Comparison of ENCODE assay signal across 8 mouse cellular contexts in the genomic region with DNA sequence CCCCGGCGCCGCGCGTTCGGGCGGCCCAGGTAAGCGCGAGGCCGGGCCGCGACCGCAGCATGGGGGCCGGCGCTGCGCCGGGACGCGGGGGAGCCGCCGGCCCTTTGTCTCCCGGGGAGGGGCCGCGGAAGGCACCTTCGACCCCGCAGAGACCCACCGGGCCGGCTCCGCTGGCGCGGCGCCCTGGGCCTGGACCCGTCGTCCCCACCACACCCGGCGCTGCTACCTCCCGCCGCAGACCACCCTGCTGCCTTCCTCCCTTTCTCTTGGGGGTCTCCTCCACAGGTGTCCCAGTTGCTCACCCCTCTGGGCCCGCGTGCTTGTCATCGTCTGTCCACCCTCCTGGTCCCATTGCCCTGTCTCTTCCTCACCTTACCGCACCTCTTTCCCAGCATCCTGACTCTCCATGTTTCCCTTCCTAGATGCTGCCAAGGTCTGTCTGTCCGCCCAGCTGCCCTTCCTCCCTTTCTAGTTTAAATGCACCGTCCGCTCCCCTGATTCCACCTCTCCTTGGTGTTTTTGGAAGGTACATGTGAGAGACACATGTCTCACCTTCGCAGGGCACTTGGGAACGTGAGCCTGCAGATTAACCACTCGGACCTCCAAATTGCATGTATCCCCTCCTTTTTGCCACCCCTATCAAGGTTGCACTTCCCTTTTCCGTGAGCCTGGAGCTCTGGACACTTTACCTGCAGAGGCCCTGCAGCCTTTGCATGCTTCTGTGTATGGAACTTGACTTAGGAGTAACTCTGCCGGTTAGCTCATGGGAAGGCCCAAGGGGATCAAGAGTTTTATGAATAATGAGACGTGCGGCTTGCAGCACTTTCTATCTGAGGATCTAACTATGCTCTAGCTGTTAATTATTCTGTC. TPM values are rescaled to one million over a fixed set of nuclear protein-coding genes. Genes with fewer than 3 reads are reported as not detected.
A peak's percentile ranks its signal among the peaks of the same experiment; 100 is the strongest.
DNase-seq lines count a peak whose midpoint lies in the region; ATAC-seq and TF ChIP-seq lines count a peak whose summit lies in the region.

No protein-coding gene starts in this region.

- H3K4me1 ChIP-seq in bone marrow, adult 2 months (ENCODE audit: control insufficient read depth, insufficient read depth, low read length), result peaks cover 1% of the 10 kb centered on the region; the same call in 1 of the 2 replicates
- H3K4me1 ChIP-seq in forebrain, embryonic 11.5 days (replicated peaks; ENCODE audit: control insufficient read depth, insufficient read depth, low read length), result peaks cover 11% of the 10 kb centered on the region
- peaks cover 38% of the 10 kb centered on the region for H3K4me1 ChIP-seq in limb, embryonic 13.5 days
- H3K4me1 ChIP-seq in neural tube, embryonic 14.5 days (ENCODE audit: control insufficient read depth, insufficient read depth, low read length), result peaks cover 8% of the 10 kb centered on the region

- H3K27me3 ChIP-seq in forebrain, embryonic 11.5 days (ENCODE audit: control insufficient read depth, insufficient read depth, low read length), result no peaks in the 10 kb centered on the region
- H3K27me3 ChIP-seq in limb, embryonic 13.5 days, result no peaks in the 10 kb centered on the region
- no peaks in the 10 kb centered on the region for H3K27me3 ChIP-seq in neural tube, embryonic 14.5 days (ENCODE audit: control insufficient read depth, insufficient read depth, low read length)

- no peak; the same call in 1 of the 2 replicates for ATAC-seq in forebrain, embryonic 11.5 days (replicated peaks; ENCODE audit: low FRiP score)
- peak; percentile 9; the same call in 1 of the 2 replicates for ATAC-seq in limb, embryonic 13.5 days (ENCODE audit: low FRiP score, low read depth)
- peak; percentile 25 for ATAC-seq in neural tube, embryonic 14.5 days (ENCODE audit: low read depth)

- H3K4me3 ChIP-seq in left cerebral cortex, adult 2 months, result peak overlapping the region; percentile 80
- H3K4me3 ChIP-seq in bone marrow, adult 2 months (replicated peaks; ENCODE audit: control insufficient read depth, low read depth, low read length), result peak overlapping the region; percentile 24
- H3K4me3 ChIP-seq in forebrain, embryonic 11.5 days (ENCODE audit: low read depth, low read length), result peak overlapping the region; percentile 87
- H3K4me3 ChIP-seq in limb, embryonic 13.5 days, result peak overlapping the region; percentile 94
- H3K4me3 ChIP-seq in neural tube, embryonic 14.5 days (ENCODE audit: low read depth, low read length), result peak overlapping the region; percentile 82

- H3K27ac ChIP-seq in left cerebral cortex, adult 2 months, result peak overlapping the region; percentile 59
- H3K27ac ChIP-seq in bone marrow, adult 2 months (ENCODE audit: control insufficient read depth, insufficient read depth, low read depth, low read length, poor library complexity), result no peak overlapping the region; the same call in 1 of the 2 replicates
- H3K27ac ChIP-seq in forebrain, embryonic 11.5 days (ENCODE audit: low read depth, low read length), result no peak overlapping the region
- H3K27ac ChIP-seq in limb, embryonic 13.5 days, result peak overlapping the region; percentile 79
- H3K27ac ChIP-seq in neural tube, embryonic 14.5 days (ENCODE audit: low read depth, low read length), result peak overlapping the region; percentile 28; the same call in 1 of the 2 replicates

- H3K4me2 ChIP-seq in forebrain, embryonic 11.5 days (ENCODE audit: low read depth, low read length, severe bottlenecking), result peak overlapping the region; percentile 69
- peak overlapping the region; percentile 95 for H3K4me2 ChIP-seq in limb, embryonic 13.5 days (replicated peaks)
- H3K4me2 ChIP-seq in neural tube, embryonic 14.5 days (ENCODE audit: low read depth, low read length), result peak overlapping the region; percentile 94

- peak in 1 of 2 experiments; percentile 28 for DNase-seq in left cerebral cortex, adult 2 months (ENCODE audit: extremely low spot score in 1 of 2, low spot score in 2 of 2)
- DNase-seq in left cerebral cortex, adult 18-20 months (ENCODE audit: low spot score in 2 of 2), result no peak
- DNase-seq in forebrain, embryonic 11.5 days (ENCODE audit: low spot score), result peak; percentile 71
- no peak for DNase-seq in embryo, embryonic 10.5 days (ENCODE audit: low spot score)
- DNase-seq in layer of hippocampus, postnatal 25 days (ENCODE audit: extremely low spot score in 1 of 2, low spot score in 1 of 2), result no peak

- WGBS in bone marrow, adult 2 months, result 7% methylated on average over 52 of the region's 52 CpGs
- 6% methylated on average over 27 of the region's 52 CpGs for WGBS in forebrain, embryonic 11.5 days
- 2% methylated on average over 50 of the region's 52 CpGs for WGBS in limb, embryonic 13.5 days
- WGBS in neural tube, embryonic 14.5 days, result 5% methylated on average over 41 of the region's 52 CpGs

- no peak for TF ChIP-seq POLR2A in bone marrow, adult 2 months (IDR thresholded peaks at IDR 0.05; ENCODE audit: borderline replicate concordance, control insufficient read depth, low read depth, low read length)

- H3K36me3 ChIP-seq in forebrain, embryonic 11.5 days (ENCODE audit: control insufficient read depth, insufficient read depth, low read length), result no peaks in the 10 kb centered on the region
- H3K36me3 ChIP-seq in limb, embryonic 13.5 days, result no peaks in the 10 kb centered on the region
- no peaks in the 10 kb centered on the region for H3K36me3 ChIP-seq in neural tube, embryonic 14.5 days (ENCODE audit: control insufficient read depth, insufficient read depth, low read length)

- no peak for TF ChIP-seq CTCF in left cerebral cortex, adult 2 months (IDR thresholded peaks at IDR 0.05)
- no peak for TF ChIP-seq CTCF in bone marrow, adult 2 months (IDR thresholded peaks at IDR 0.05; ENCODE audit: control insufficient read depth, insufficient read depth, low read length)

- H3K9ac ChIP-seq in forebrain, embryonic 11.5 days (ENCODE audit: low read length), result peak overlapping the region; percentile 84
- peak overlapping the region; percentile 94 for H3K9ac ChIP-seq in limb, embryonic 13.5 days
- peak overlapping the region; percentile 94 for H3K9ac ChIP-seq in neural tube, embryonic 14.5 days (replicated peaks; ENCODE audit: low read depth, low read length)

- no peaks in the 10 kb centered on the region for H3K9me3 ChIP-seq in forebrain, embryonic 11.5 days (ENCODE audit: control insufficient read depth, low read length)
- H3K9me3 ChIP-seq in limb, embryonic 13.5 days, result no peaks in the 10 kb centered on the region
- no peaks in the 10 kb centered on the region for H3K9me3 ChIP-seq in neural tube, embryonic 14.5 days (ENCODE audit: control insufficient read depth, low read length)

- intact Hi-C loops in left cerebral cortex, adult 2 months (cut with DNase I), result no loop called here

RNA-seq across cellular contexts. Expression of a gene that starts 0.6 kb away (rescaled TPM):
- total RNA-seq in left cerebral cortex, adult 2 months (2021), result 10 to 100 TPM; 35.3 to 35.9 TPM
- 10 to 100 TPM; 33.0 to 33.3 TPM for total RNA-seq in left cerebral cortex, adult 18-20 months (2021)
- 4.8 and 6.0 TPM in 2 replicates for polyA plus RNA-seq in bone marrow, adult 2 months (2011; ENCODE audit: insufficient read depth, insufficient read length, low replicate concordance, missing spikeins)
- polyA plus RNA-seq in forebrain, embryonic 11.5 days (2014; fragmentation: Nextera tagmentation; extraction: Ambion mirVana), result 71.7 and 72.1 TPM in 2 replicates
- polyA plus RNA-seq in limb, embryonic 13.5 days (2015; fragmentation: Nextera tagmentation; extraction: Ambion mirVana), result 80.3 and 83.9 TPM in 2 replicates
- 93.2 and 98.0 TPM in 2 replicates for polyA plus RNA-seq in neural tube, embryonic 14.5 days (2014; fragmentation: Nextera tagmentation; extraction: Ambion mirVana)
- 10 to 100 TPM; 39.5 to 41.1 TPM for total RNA-seq in layer of hippocampus, postnatal 25 days (2021)

RNA-seq across cellular contexts. Expression of a gene that starts 33.6 kb away (rescaled TPM):
- total RNA-seq in left cerebral cortex, adult 2 months (2021), result 10 to 100 TPM; 16.8 to 17.6 TPM
- total RNA-seq in left cerebral cortex, adult 18-20 months (2021), result 10 to 100 TPM; 16.4 to 16.7 TPM
- 13.6 and 14.5 TPM in 2 replicates for polyA plus RNA-seq in bone marrow, adult 2 months (2011; ENCODE audit: insufficient read depth, insufficient read length, low replicate concordance, missing spikeins)
- 55.6 and 57.6 TPM in 2 replicates for polyA plus RNA-seq in forebrain, embryonic 11.5 days (2014; fragmentation: Nextera tagmentation; extraction: Ambion mirVana)
- polyA plus RNA-seq in limb, embryonic 13.5 days (2015; fragmentation: Nextera tagmentation; extraction: Ambion mirVana), result 55.8 and 62.5 TPM in 2 replicates
- 36.3 and 46.5 TPM in 2 replicates for polyA plus RNA-seq in neural tube, embryonic 14.5 days (2014; fragmentation: Nextera tagmentation; extraction: Ambion mirVana)
- total RNA-seq in layer of hippocampus, postnatal 25 days (2021), result 10 to 100 TPM; 19.5 to 21.5 TPM

RNA-seq across cellular contexts. Expression of a gene that starts 33.6 kb away (rescaled TPM):
- total RNA-seq in left cerebral cortex, adult 2 months (2021), result 10 to 100 TPM in 1 of 2 experiments, 1 to 10 TPM in 1; 9.9 to 12.8 TPM
- total RNA-seq in left cerebral cortex, adult 18-20 months (2021), result 1 to 10 TPM; 7.0 to 9.3 TPM
- 0.99 and 3.6 TPM in 2 replicates for polyA plus RNA-seq in bone marrow, adult 2 months (2011; ENCODE audit: insufficient read depth, insufficient read length, low replicate concordance, missing spikeins)
- polyA plus RNA-seq in forebrain, embryonic 11.5 days (2014; fragmentation: Nextera tagmentation; extraction: Ambion mirVana), result 17.3 and 19.5 TPM in 2 replicates
- 10.5 and 12.4 TPM in 2 replicates for polyA plus RNA-seq in limb, embryonic 13.5 days (2015; fragmentation: Nextera tagmentation; extraction: Ambion mirVana)
- 7.8 and 9.2 TPM in 2 replicates for polyA plus RNA-seq in neural tube, embryonic 14.5 days (2014; fragmentation: Nextera tagmentation; extraction: Ambion mirVana)
- total RNA-seq in layer of hippocampus, postnatal 25 days (2021), result 1 to 10 TPM; 8.0 to 8.4 TPM

RNA-seq across cellular contexts. Expression of a gene that starts 41.4 kb away (rescaled TPM):
- not detected for total RNA-seq in left cerebral cortex, adult 2 months (2021)
- total RNA-seq in left cerebral cortex, adult 18-20 months (2021), result not detected
- not detected in 2 replicates for polyA plus RNA-seq in bone marrow, adult 2 months (2011; ENCODE audit: insufficient read depth, insufficient read length, low replicate concordance, missing spikeins)
- polyA plus RNA-seq in forebrain, embryonic 11.5 days (2014; fragmentation: Nextera tagmentation; extraction: Ambion mirVana), result 0.99 TPM in 1 of 2 replicates, not detected in the other
- 0.55 and 0.99 TPM in 2 replicates for polyA plus RNA-seq in limb, embryonic 13.5 days (2015; fragmentation: Nextera tagmentation; extraction: Ambion mirVana)
- polyA plus RNA-seq in neural tube, embryonic 14.5 days (2014; fragmentation: Nextera tagmentation; extraction: Ambion mirVana), result not detected in 2 replicates
- not detected for total RNA-seq in layer of hippocampus, postnatal 25 days (2021)

Comparison
In these comparisons a context has a peak if more than half of its experiments do, and no peak if none do; other contexts are left out.
1. H3K27ac ChIP-seq: peak in left cerebral cortex, adult 2 months (single experiment), limb, embryonic 13.5 days (single experiment) and neural tube, embryonic 14.5 days (single experiment); none in bone marrow, adult 2 months (single experiment) and forebrain, embryonic 11.5 days (single experiment).
2. H3K4me3 ChIP-seq: peak in every context shown above with its lines; median percentile 94 in limb, embryonic 13.5 days; 87 in forebrain, embryonic 11.5 days; 82 in neural tube, embryonic 14.5 days; 80 in left cerebral cortex, adult 2 months; 24 in bone marrow, adult 2 months.
3. RNA of a gene that starts 0.6 kb away (polyA plus RNA-seq): 93.2 to 98.0 TPM in neural tube, embryonic 14.5 days, 80.3 to 83.9 TPM in limb, embryonic 13.5 days and 71.7 to 72.1 TPM in forebrain, embryonic 11.5 days; 4.8 to 6.0 TPM in bone marrow, adult 2 months; every median in the first group is over 10 times any median in the second.
4. Peak in every context shown above with its lines, with median percentiles within 50 percentile points of each other: H3K4me2 ChIP-seq and H3K9ac ChIP-seq.